11 mouse cellular contexts compared by ENCODE assay signal in genomic region chr11:111893861-111894260, GRCm38 (mm10).
DNase-seq lines count a peak whose midpoint lies in the region; ATAC-seq and TF ChIP-seq lines count a peak whose summit lies in the region.
"Had no signal": no experiment of that assay in that cellular context is flagged by ENCODE, and none has a peak within 500 bp of the region (broad histone marks: within the 10 kb centered on the region; RNA-seq: fewer than 3 reads in every experiment).

No protein-coding gene starts in this region.

- no peak overlapping the region for H3K9ac ChIP-seq in forebrain, embryonic 12.5 days
- H3K9ac ChIP-seq in midbrain, embryonic 14.5 days (replicated peaks; ENCODE audit: low read length) = no peak overlapping the region

- H3K27me3 ChIP-seq in forebrain, embryonic 12.5 days = no peaks in the 10 kb centered on the region
- H3K27me3 ChIP-seq in midbrain, embryonic 14.5 days (ENCODE audit: control insufficient read depth, insufficient read depth, low read length) = peaks cover 14% of the 10 kb centered on the region

- H3K4me1 ChIP-seq in forebrain, embryonic 12.5 days = peaks cover 38% of the 10 kb centered on the region
- peaks cover 7% of the 10 kb centered on the region for H3K4me1 ChIP-seq in midbrain, embryonic 14.5 days (ENCODE audit: control insufficient read depth, insufficient read depth, low read length)

- peak overlapping the region; percentile 37 for H3K4me2 ChIP-seq in forebrain, embryonic 12.5 days
- H3K4me2 ChIP-seq in midbrain, embryonic 14.5 days (ENCODE audit: low read length) = peak overlapping the region; percentile 43
- H3K4me2 ChIP-seq: heart, embryonic 11.5 days had no signal

- WGBS in forebrain, embryonic 12.5 days = 6% methylated on average over 8 of the region's 8 CpGs
- 4% methylated on average over 8 of the region's 8 CpGs for WGBS in midbrain, embryonic 14.5 days

- H3K9me3 ChIP-seq in forebrain, embryonic 12.5 days = no peaks in the 10 kb centered on the region
- H3K9me3 ChIP-seq in midbrain, embryonic 14.5 days (ENCODE audit: control insufficient read depth, low read length) = no peaks in the 10 kb centered on the region

- no peak for TF ChIP-seq CTCF in layer of hippocampus, adult 2 months (conservative IDR thresholded peaks at IDR 0.05)

- no peaks in the 10 kb centered on the region for H3K36me3 ChIP-seq in forebrain, embryonic 12.5 days (replicated peaks)
- no peaks in the 10 kb centered on the region for H3K36me3 ChIP-seq in midbrain, embryonic 14.5 days (ENCODE audit: control insufficient read depth, insufficient read depth, low read length)

- peak; percentile 72 for DNase-seq in embryo, embryonic 10 days (ENCODE audit: low spot score)
- peak; percentile 16 to 21 for DNase-seq in layer of hippocampus, adult 2 months (ENCODE audit: low spot score in 2 of 2)
- peak; percentile 72 for DNase-seq in midbrain, embryonic 14.5 days
- DNase-seq in kidney, postnatal 25 days = no peak
- DNase-seq in spleen, postnatal 36 days (ENCODE audit: low spot score in 2 of 2) = no peak
- DNase-seq in urinary bladder, postnatal 4 days (ENCODE audit: low spot score in 2 of 2) = no peak
- DNase-seq in kidney, adult 9 months = no peak
- DNase-seq: adrenal gland, postnatal 10 days; kidney, postnatal 10 days had no signal

- H3K27ac ChIP-seq in forebrain, embryonic 12.5 days = peak overlapping the region; percentile 73
- no peak overlapping the region for H3K27ac ChIP-seq in layer of hippocampus, adult 2 months
- H3K27ac ChIP-seq in midbrain, embryonic 14.5 days (replicated peaks; ENCODE audit: low read depth, low read length) = peak overlapping the region; percentile 27; the same call in 1 of the 2 replicates

- peak; percentile 89 for ATAC-seq in forebrain, embryonic 12.5 days (ENCODE audit: low FRiP score)
- ATAC-seq in midbrain, embryonic 14.5 days (ENCODE audit: low FRiP score, low TSS enrichment) = peak; percentile 53

- H3K4me3 ChIP-seq in forebrain, embryonic 12.5 days (replicated peaks) = no peak overlapping the region
- no peak overlapping the region for H3K4me3 ChIP-seq in layer of hippocampus, adult 2 months
- H3K4me3 ChIP-seq in midbrain, embryonic 14.5 days (replicated peaks; ENCODE audit: low read depth, low read length) = no peak overlapping the region

Comparison
In these comparisons a context has a peak if more than half of its experiments do, and no peak if none do; other contexts are left out.
1. DNase-seq: peak in embryo, embryonic 10 days (single experiment), layer of hippocampus, adult 2 months (2 of 2) and midbrain, embryonic 14.5 days (single experiment); none in kidney, postnatal 25 days (0 of 2), spleen, postnatal 36 days (0 of 2), urinary bladder, postnatal 4 days (0 of 2) and kidney, adult 9 months (single experiment).